ENCODE assay signal across 22 mouse cellular contexts in the genomic region with DNA sequence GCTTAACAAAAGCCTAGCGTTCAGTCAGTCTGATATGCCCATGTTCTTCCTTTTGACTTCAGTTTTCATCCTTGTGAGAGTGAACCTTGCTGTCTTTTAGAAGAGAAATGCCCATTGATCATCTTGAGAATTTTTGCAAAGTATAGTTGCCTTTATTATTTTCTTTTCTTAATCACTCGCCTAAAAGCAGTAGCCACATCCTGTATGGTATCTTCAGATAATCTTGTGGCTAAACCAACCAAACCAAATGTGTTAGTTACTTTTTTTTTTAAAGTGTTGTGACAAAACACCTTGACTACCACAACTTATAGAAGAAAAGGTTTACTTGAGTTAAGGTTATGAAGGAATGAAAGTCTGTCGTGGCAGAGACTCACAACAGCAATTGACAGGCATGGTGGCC.
DNase-seq lines count a peak whose midpoint lies in the region; ATAC-seq and TF ChIP-seq lines count a peak whose summit lies in the region.
"Had no signal": no experiment of that assay in that cellular context is flagged by ENCODE, and none has a peak within 500 bp of the region (broad histone marks: within the 10 kb centered on the region; RNA-seq: fewer than 3 reads in every experiment).

No protein-coding gene starts in this region.

- no peak for TF ChIP-seq EP300 in stomach, postnatal 0 days (optimal IDR thresholded peaks at IDR 0.05)
- no peak for TF ChIP-seq EP300 in heart, adult 2 months (IDR thresholded peaks at IDR 0.05; ENCODE audit: insufficient read depth, low read depth, low read length)

- no peaks in the 10 kb centered on the region for H3K27me3 ChIP-seq in stomach, embryonic 15.5 days (replicated peaks)
- H3K27me3 ChIP-seq in stomach, postnatal 0 days (ENCODE audit: control insufficient read depth, insufficient read depth, low read length) = no peaks in the 10 kb centered on the region
- no peaks in the 10 kb centered on the region for H3K27me3 ChIP-seq in heart, adult 2 months (ENCODE audit: control insufficient read depth, insufficient read depth, low read length)
- H3K27me3 ChIP-seq: CH12.LX had no signal

- H3K4me1 ChIP-seq in stomach, embryonic 15.5 days = no peaks in the 10 kb centered on the region
- no peaks in the 10 kb centered on the region for H3K4me1 ChIP-seq in stomach, postnatal 0 days (replicated peaks; ENCODE audit: control insufficient read depth, insufficient read depth)
- H3K4me1 ChIP-seq in heart, adult 2 months (ENCODE audit: control insufficient read depth, insufficient read depth, low read length) = no peaks in the 10 kb centered on the region

- ATAC-seq in stomach, embryonic 15.5 days (ENCODE audit: insufficient read depth, low FRiP score, low read depth) = no peak
- no peak for ATAC-seq in stomach, postnatal 0 days (ENCODE audit: low FRiP score, low TSS enrichment)
- peak; percentile 42 to 56; a peak in 3 of 4 replicates for ATAC-seq in hematopoietic stem cell, adult 5-6 weeks (replicated peaks in 1 of 2; ENCODE audit: insufficient read depth in 1 of 2, low FRiP score in 2 of 2, low TSS enrichment in 1 of 2, low read depth in 1 of 2, poor library complexity in 2 of 2, severe bottlenecking in 2 of 2)
- ATAC-seq: activated CD4-positive, CD25-positive, alpha-beta regulatory T cell, adult 4 months; CD4-positive, CD25-positive, alpha-beta regulatory T cell, adult 4 months; Patski had no signal

- DNase-seq in stomach, postnatal 0 days (ENCODE audit: low spot score) = no peak
- peak; percentile 65 for DNase-seq in 416B (ENCODE audit: low read depth)
- no peak for DNase-seq in heart, adult 2 months
- no peak for DNase-seq in cerebellum, adult 9-10 months
- DNase-seq: adrenal gland, adult 2 months; adrenal gland, adult 8-10 months; adrenal gland, postnatal 10 days; adrenal gland, postnatal 14 days; adrenal gland, postnatal 25 days; adrenal gland, postnatal 36 days; B cell, adult 2 months; cerebellum, adult 11 months; cerebellum, adult 11-12 months; cerebellum, adult 18-20 months; cerebellum, adult 2 months had no signal

- no peaks in the 10 kb centered on the region for H3K79me2 ChIP-seq in heart, adult 2 months (replicated peaks; ENCODE audit: control insufficient read depth, insufficient read depth, low read length)

- TF ChIP-seq POLR2A in heart, adult 2 months (IDR thresholded peaks at IDR 0.05; ENCODE audit: insufficient read depth, low read depth, low read length) = no peak

- no peak overlapping the region for H3K4me2 ChIP-seq in stomach, embryonic 15.5 days
- H3K4me2 ChIP-seq in stomach, postnatal 0 days (replicated peaks; ENCODE audit: low read depth) = no peak overlapping the region

- H3K4me3 ChIP-seq in stomach, embryonic 15.5 days (replicated peaks) = no peak overlapping the region
- H3K4me3 ChIP-seq in stomach, postnatal 0 days (ENCODE audit: low read depth, low read length) = no peak overlapping the region
- no peak overlapping the region for H3K4me3 ChIP-seq in heart, adult 2 months

- intact Hi-C loops in heart, adult 2 months (cut with DNase I) = no loop called here

- WGBS in stomach, embryonic 15.5 days = 82% methylated on average over 3 of the region's 3 CpGs
- WGBS in stomach, postnatal 0 days = 86% methylated on average over 3 of the region's 3 CpGs
- 81% methylated on average over 3 of the region's 3 CpGs for WGBS in heart, adult 2 months

- no peaks in the 10 kb centered on the region for H3K36me3 ChIP-seq in stomach, embryonic 15.5 days
- H3K36me3 ChIP-seq in stomach, postnatal 0 days (ENCODE audit: control insufficient read depth, insufficient read depth, low read length) = no peaks in the 10 kb centered on the region
- no peaks in the 10 kb centered on the region for H3K36me3 ChIP-seq in heart, adult 2 months (ENCODE audit: control insufficient read depth, insufficient read depth, low read length)
- H3K36me3 ChIP-seq: G1E had no signal

- 0 out of 2 replicates have a peak overlapping the region, but pooled peaks have one; percentile 40 for H3K27ac ChIP-seq in stomach, embryonic 15.5 days
- H3K27ac ChIP-seq in stomach, postnatal 0 days (replicated peaks) = no peak overlapping the region
- no peak overlapping the region for H3K27ac ChIP-seq in heart, adult 2 months

- no peak overlapping the region for H3K9ac ChIP-seq in stomach, embryonic 15.5 days
- no peak overlapping the region for H3K9ac ChIP-seq in stomach, postnatal 0 days (ENCODE audit: low read length)
- no peak overlapping the region for H3K9ac ChIP-seq in heart, adult 2 months (ENCODE audit: low read depth, low read length)

- no peaks in the 10 kb centered on the region for H3K9me3 ChIP-seq in stomach, embryonic 15.5 days
- no peaks in the 10 kb centered on the region for H3K9me3 ChIP-seq in stomach, postnatal 0 days (ENCODE audit: control insufficient read depth, low read length)

- no peak for TF ChIP-seq CTCF in stomach, postnatal 0 days (IDR thresholded peaks at IDR 0.05; ENCODE audit: low read depth)
- no peak for TF ChIP-seq CTCF in heart, adult 2 months (IDR thresholded peaks at IDR 0.05)

Comparison
In these comparisons a context has a peak if more than half of its experiments do, and no peak if none do; other contexts are left out.
1. ATAC-seq: peak in hematopoietic stem cell, adult 5-6 weeks (2 of 2); none in stomach, embryonic 15.5 days (single experiment) and stomach, postnatal 0 days (single experiment).